Mouse (Mus musculus): Measurements from ENCODE around the gene Trak1. TPM values are rescaled to one million over a fixed set of nuclear protein-coding genes. Genes with fewer than 3 reads are reported as not detected.

Gene Trak1
- polyA plus RNA-seq, 1 experiment from 2014 or later: 26.4 TPM

- ATAC-seq (ENCODE audit: insufficient read depth, low FRiP score, low TSS enrichment) (no peak), DNase-seq (ENCODE audit: low spot score) (no peak)
- WGBS: 79% methylated on average over 1 of the region's 1 CpGs
- Histone ChIP-seq H3K4me1 (ENCODE audit: control insufficient read depth, insufficient read depth, low read length) (no peaks in the 10 kb centered on the region), H3K9ac (ENCODE audit: low read length) (no peak overlapping the region), H3K27me3 (ENCODE audit: control insufficient read depth, insufficient read depth, low read length) (no peaks in the 10 kb centered on the region), H3K27ac (ENCODE audit: low read depth, low read length) (no peak overlapping the region), H3K36me3 (ENCODE audit: control insufficient read depth, insufficient read depth, low read length) (no peaks in the 10 kb centered on the region), H3K9me3 (ENCODE audit: control insufficient read depth, low read length) (no peaks in the 10 kb centered on the region), H3K4me3 (ENCODE audit: low read depth, low read length) (no peak overlapping the region), H3K4me2 (ENCODE audit: low read depth) (no peak overlapping the region)
Measured at GRCm38 (mm10) chr9:121271149-121271548, 26.2 kb upstream of the Trak1 start.

DNA sequence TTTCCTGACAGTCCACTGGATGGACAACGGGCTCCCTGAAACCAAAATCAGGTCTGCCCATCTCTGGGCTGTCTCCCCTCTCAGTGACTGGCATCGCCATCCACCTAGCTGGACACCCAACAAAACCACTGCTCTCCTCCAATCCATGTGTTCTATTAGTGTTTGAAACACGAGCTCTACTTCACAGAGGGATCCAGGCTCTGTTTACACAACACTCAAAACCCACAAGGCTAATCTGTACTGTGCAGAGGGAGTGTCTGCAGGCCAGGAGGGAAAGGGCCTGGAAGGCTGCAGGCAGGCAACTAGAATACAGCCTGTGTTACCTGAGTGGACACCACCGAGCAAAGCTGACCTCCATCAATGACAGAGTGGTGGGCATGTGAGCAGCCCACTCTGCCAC lies 25.7 kb upstream of the Trak1 start:
- Histone ChIP-seq H3K9ac (ENCODE audit: low read length) (no peak overlapping the region), H3K36me3 (ENCODE audit: control insufficient read depth, insufficient read depth, low read length) (no peaks in the 10 kb centered on the region), H3K4me2 (ENCODE audit: low read depth) (no peak overlapping the region), H3K4me3 (ENCODE audit: low read depth, low read length) (no peak overlapping the region), H3K27me3 (ENCODE audit: control insufficient read depth, insufficient read depth, low read length) (no peaks in the 10 kb centered on the region), H3K4me1 (ENCODE audit: control insufficient read depth, insufficient read depth, low read length) (no peaks in the 10 kb centered on the region), H3K9me3 (ENCODE audit: control insufficient read depth, low read length) (no peaks in the 10 kb centered on the region), H3K27ac (ENCODE audit: low read depth, low read length) (no peak overlapping the region)
- no peak for DNase-seq (ENCODE audit: low spot score)
- 77% methylated on average over 4 of the region's 4 CpGs for WGBS
- ATAC-seq (ENCODE audit: insufficient read depth, low FRiP score, low TSS enrichment): no peak

DNA sequence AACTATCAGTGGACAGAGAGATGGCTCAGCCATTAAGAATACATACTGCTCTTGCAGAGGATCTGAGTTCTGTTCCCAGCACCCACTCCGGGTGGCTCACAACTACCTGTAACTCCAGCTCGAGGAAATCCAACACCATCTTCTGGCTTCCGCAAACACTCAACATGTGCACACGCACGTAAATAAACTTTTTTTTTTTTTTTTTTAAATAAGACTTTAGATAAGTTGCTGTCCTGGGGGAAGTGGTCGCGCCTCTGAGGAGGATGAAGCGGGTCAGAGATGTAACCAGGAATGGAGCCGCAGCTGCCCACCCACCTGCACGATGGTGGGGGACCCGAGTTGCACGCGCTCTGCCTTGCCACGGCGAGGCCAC lies 20.6 kb upstream of the Trak1 start:
- Histone ChIP-seq H3K4me2 (ENCODE audit: low read depth) (peak overlapping the region; percentile 61), H3K9me3 (ENCODE audit: control insufficient read depth, low read length) (no peaks in the 10 kb centered on the region), H3K36me3 (ENCODE audit: control insufficient read depth, insufficient read depth, low read length) (no peaks in the 10 kb centered on the region), H3K27me3 (ENCODE audit: control insufficient read depth, insufficient read depth, low read length) (no peaks in the 10 kb centered on the region), H3K27ac (ENCODE audit: low read depth, low read length) (no peak overlapping the region), H3K4me1 (ENCODE audit: control insufficient read depth, insufficient read depth, low read length) (no peaks in the 10 kb centered on the region), H3K4me3 (ENCODE audit: low read depth, low read length) (peak overlapping the region; percentile 53), H3K9ac (ENCODE audit: low read length) (peak overlapping the region; percentile 57)
- ATAC-seq (ENCODE audit: insufficient read depth, low FRiP score, low TSS enrichment) (no peak), DNase-seq (ENCODE audit: low spot score) (no peak)
- WGBS: 18% methylated on average over 15 of the region's 15 CpGs

DNA sequence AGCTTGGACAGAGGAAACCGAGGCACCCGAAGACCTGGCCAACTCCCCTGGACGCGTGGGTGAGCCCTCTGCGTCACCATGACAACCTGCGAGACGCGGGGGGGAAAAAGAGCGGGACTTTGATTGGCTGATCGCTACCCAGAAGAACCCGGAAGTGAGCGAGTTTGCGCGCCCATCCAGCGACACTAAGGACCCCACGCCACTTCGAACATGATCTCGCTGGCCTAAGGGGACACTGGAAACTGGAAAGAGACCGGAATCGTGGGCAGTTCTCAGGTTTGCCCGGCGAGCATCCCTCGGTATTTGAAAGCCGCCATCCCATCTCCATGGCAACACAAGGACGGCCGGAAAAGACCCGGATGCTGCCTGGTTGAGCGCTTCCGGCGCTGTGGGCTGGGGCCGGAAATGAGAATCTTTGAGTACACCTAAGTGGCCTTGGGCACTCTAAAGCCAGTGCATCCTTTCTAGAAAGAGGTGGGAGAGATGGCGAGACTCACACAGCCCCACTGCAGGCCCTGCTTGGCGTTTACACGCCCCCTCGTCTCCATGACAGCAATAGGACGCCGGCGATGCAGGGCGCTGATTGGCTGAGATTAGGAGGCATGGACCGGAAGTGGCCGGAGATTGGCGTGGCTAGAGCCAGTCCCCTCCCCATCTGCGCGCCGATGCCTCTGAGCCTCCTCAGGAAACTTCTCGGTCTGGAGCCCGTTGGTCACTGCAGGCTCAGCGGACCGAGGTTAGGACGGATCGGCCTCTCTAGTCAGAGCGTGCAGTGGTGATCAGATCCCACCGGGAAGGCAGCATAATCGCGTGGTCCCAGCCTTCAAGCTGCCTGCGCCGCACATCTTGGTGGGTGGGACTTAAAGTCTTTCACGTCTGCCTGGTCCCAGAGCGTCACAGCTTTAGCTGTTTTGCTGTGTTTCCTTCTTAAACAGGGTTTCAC lies 19.9 kb upstream of the Trak1 start, which contains the start of gene Ulk4:
Gene Ulk4, minus strand, starts transcription at position 80 of the 943 bp plus-strand sequence.
- under 1% methylated on average over 59 of the region's 59 CpGs for WGBS
- Histone ChIP-seq H3K36me3 (ENCODE audit: control insufficient read depth, insufficient read depth, low read length) (no peaks in the 10 kb centered on the region), H3K4me3 (ENCODE audit: low read depth, low read length) (peak within 1 kb of the TSS; percentile 53), H3K27me3 (ENCODE audit: control insufficient read depth, insufficient read depth, low read length) (no peaks in the 10 kb centered on the region), H3K4me2 (ENCODE audit: low read depth) (peak within 1 kb of the TSS; percentile 61), H3K4me1 (ENCODE audit: control insufficient read depth, insufficient read depth, low read length) (no peaks in the 10 kb centered on the region), H3K27ac (ENCODE audit: low read depth, low read length) (peak within 1 kb of the TSS; percentile 49), H3K9ac (ENCODE audit: low read length) (peak within 1 kb of the TSS; percentile 57), H3K9me3 (ENCODE audit: control insufficient read depth, low read length) (no peaks in the 10 kb centered on the region)
- ATAC-seq (ENCODE audit: insufficient read depth, low FRiP score, low TSS enrichment): peak; percentile 95
- peak; percentile 94 for DNase-seq (ENCODE audit: low spot score)

GRCm38 (mm10) chr9:121279216-121279615 lies 18.1 kb upstream of the Trak1 start:
- 90% methylated on average over 5 of the region's 5 CpGs for WGBS
- H3K27me3 ChIP-seq (ENCODE audit: control insufficient read depth, insufficient read depth, low read length): no peaks in the 10 kb centered on the region
- H3K4me1 ChIP-seq (ENCODE audit: control insufficient read depth, insufficient read depth, low read length): no peaks in the 10 kb centered on the region
- no peak overlapping the region for H3K27ac ChIP-seq (ENCODE audit: low read depth, low read length)
- DNase-seq (ENCODE audit: low spot score) (no peak), ATAC-seq (ENCODE audit: insufficient read depth, low FRiP score, low TSS enrichment) (no peak)
- peaks cover 2% of the 10 kb centered on the region; the same call in 1 of the 2 replicates for H3K36me3 ChIP-seq (ENCODE audit: control insufficient read depth, insufficient read depth, low read length)
- H3K4me3 ChIP-seq (ENCODE audit: low read depth, low read length): no peak overlapping the region
- no peak overlapping the region for H3K4me2 ChIP-seq (ENCODE audit: low read depth)
- no peak overlapping the region for H3K9ac ChIP-seq (ENCODE audit: low read length)
- no peaks in the 10 kb centered on the region for H3K9me3 ChIP-seq (ENCODE audit: control insufficient read depth, low read length)

DNA sequence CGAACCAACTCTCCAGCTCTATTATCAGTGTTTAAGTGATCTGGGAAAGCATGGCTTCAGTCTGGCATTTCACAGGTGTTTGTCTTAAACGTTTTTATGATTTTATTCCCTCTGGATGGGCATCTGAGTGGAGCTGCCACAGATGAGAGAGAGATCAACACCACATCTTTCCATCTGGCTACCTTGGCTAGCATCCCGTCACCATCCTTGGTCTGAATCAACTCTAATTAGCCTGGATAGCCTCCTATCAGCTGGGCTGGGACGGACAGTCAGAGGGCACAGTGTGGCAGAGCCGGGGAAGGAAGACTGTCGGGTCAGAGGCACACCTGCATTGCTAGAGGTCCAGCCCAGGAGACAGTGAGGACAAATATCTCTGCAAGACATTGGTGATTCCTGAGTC lies 15.4 kb upstream of the Trak1 start:
- no peaks in the 10 kb centered on the region for H3K27me3 ChIP-seq (ENCODE audit: control insufficient read depth, insufficient read depth, low read length)
- H3K4me1 ChIP-seq (ENCODE audit: control insufficient read depth, insufficient read depth, low read length): peaks cover 5% of the 10 kb centered on the region; the same call in 1 of the 2 replicates
- WGBS: 84% methylated on average over 6 of the region's 6 CpGs
- no peak overlapping the region for H3K27ac ChIP-seq (ENCODE audit: low read depth, low read length)
- no peak overlapping the region for H3K9ac ChIP-seq (ENCODE audit: low read length)
- no peak overlapping the region for H3K4me3 ChIP-seq (ENCODE audit: low read depth, low read length)
- DNase-seq (ENCODE audit: low spot score) (no peak), ATAC-seq (ENCODE audit: insufficient read depth, low FRiP score, low TSS enrichment) (no peak)
- H3K36me3 ChIP-seq (ENCODE audit: control insufficient read depth, insufficient read depth, low read length): peaks cover 2% of the 10 kb centered on the region; the same call in 1 of the 2 replicates
- H3K4me2 ChIP-seq (ENCODE audit: low read depth): no peak overlapping the region
- no peaks in the 10 kb centered on the region for H3K9me3 ChIP-seq (ENCODE audit: control insufficient read depth, low read length)

DNA sequence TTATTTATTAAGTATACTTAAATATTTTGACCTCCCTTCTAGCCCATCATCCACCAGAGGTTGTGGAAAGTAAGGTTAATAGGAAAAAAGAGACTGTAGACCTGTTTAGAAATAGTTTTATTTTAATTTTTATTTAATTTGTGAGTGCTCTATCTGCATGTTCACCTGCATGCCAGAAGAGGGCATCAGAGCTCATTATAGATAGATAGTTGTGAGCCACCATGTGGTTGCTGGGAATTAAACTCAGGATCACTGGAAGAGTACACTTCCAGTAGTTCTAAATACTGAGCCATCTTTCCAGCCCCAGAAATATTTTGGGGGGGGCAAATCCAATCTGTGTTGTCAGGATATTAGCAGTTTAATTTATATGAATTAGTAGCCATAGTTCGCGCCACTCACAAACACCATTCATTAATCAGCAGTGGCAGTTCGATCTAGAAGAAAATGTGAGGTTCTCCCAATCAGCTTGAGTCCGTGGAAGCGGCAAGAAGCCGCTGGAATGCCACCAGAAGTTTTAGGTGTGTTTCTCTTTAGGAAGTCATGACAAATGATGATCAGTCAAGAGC lies 13.6 kb upstream of the Trak1 start:
- 98% methylated on average over 6 of the region's 6 CpGs for WGBS
- Histone ChIP-seq H3K4me1 (ENCODE audit: control insufficient read depth, insufficient read depth, low read length) (peaks cover 5% of the 10 kb centered on the region; the same call in 1 of the 2 replicates), H3K9ac (ENCODE audit: low read length) (no peak overlapping the region), H3K36me3 (ENCODE audit: control insufficient read depth, insufficient read depth, low read length) (peaks cover 2% of the 10 kb centered on the region; the same call in 1 of the 2 replicates), H3K4me3 (ENCODE audit: low read depth, low read length) (no peak overlapping the region), H3K9me3 (ENCODE audit: control insufficient read depth, low read length) (no peaks in the 10 kb centered on the region), H3K4me2 (ENCODE audit: low read depth) (no peak overlapping the region), H3K27me3 (ENCODE audit: control insufficient read depth, insufficient read depth, low read length) (no peaks in the 10 kb centered on the region), H3K27ac (ENCODE audit: low read depth, low read length) (no peak overlapping the region)
- ATAC-seq (ENCODE audit: insufficient read depth, low FRiP score, low TSS enrichment) (no peak), DNase-seq (ENCODE audit: low spot score) (no peak)

DNA sequence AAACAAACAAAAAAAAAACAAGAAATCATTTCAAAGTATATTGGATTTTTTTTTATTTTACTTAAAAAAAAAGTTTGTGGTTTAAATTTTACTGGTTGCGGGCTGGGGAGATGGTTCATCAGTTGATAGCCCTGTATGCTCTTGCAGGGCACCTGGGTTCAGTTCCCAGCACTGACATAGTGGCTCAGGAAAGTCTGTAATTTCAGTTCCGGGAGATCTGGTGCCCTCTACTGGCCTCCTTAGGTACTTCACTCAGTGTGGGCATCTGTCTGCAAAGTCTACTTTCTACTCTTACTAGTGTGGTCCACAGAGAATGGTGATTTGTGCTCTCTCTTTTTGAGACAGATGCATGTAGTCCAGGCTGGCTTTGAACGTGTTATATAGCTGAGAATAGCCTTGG lies 12.9 kb upstream of the Trak1 start:
- Histone ChIP-seq H3K4me1 (ENCODE audit: control insufficient read depth, insufficient read depth, low read length) (peaks cover 5% of the 10 kb centered on the region; the same call in 1 of the 2 replicates), H3K27me3 (ENCODE audit: control insufficient read depth, insufficient read depth, low read length) (no peaks in the 10 kb centered on the region), H3K27ac (ENCODE audit: low read depth, low read length) (no peak overlapping the region), H3K9me3 (ENCODE audit: control insufficient read depth, low read length) (no peaks in the 10 kb centered on the region), H3K4me3 (ENCODE audit: low read depth, low read length) (no peak overlapping the region), H3K36me3 (ENCODE audit: control insufficient read depth, insufficient read depth, low read length) (peaks cover 2% of the 10 kb centered on the region; the same call in 1 of the 2 replicates), H3K9ac (ENCODE audit: low read length) (no peak overlapping the region), H3K4me2 (ENCODE audit: low read depth) (no peak overlapping the region)
- DNase-seq (ENCODE audit: low spot score) (no peak), ATAC-seq (ENCODE audit: insufficient read depth, low FRiP score, low TSS enrichment) (no peak)
- 94% methylated on average over 3 of the region's 3 CpGs for WGBS

Data from neural tube, embryonic 11.5 days (tissue).